In genomic region chr9:35336701-35337055, GRCm38 (mm10) we compare ENCODE assay signal across 14 mouse cellular contexts.
A peak's percentile ranks its signal among the peaks of the same experiment; 100 is the strongest.
DNase-seq lines count a peak whose midpoint lies in the region; ATAC-seq and TF ChIP-seq lines count a peak whose summit lies in the region.
"Had no signal": no experiment of that assay in that cellular context is flagged by ENCODE, and none has a peak within 500 bp of the region (broad histone marks: within the 10 kb centered on the region; RNA-seq: fewer than 3 reads in every experiment).

No protein-coding gene starts in this region.

- 22% methylated on average over 5 of the region's 5 CpGs for whole genome bisulfite sequencing in cerebellum, adult 2 months
- 45% methylated on average over 5 of the region's 5 CpGs for WGBS in heart, embryonic 14.5 days
- WGBS in midbrain, embryonic 11.5 days: 79% methylated on average over 5 of the region's 5 CpGs
- 74% methylated on average over 5 of the region's 5 CpGs for WGBS in midbrain, embryonic 16.5 days
- WGBS in limb, embryonic 15.5 days: 73% methylated on average over 5 of the region's 5 CpGs

- H3K4me2 ChIP-seq in heart, embryonic 14.5 days (ENCODE audit: low read length): no peak overlapping the region
- H3K4me2 ChIP-seq in midbrain, embryonic 11.5 days: no peak overlapping the region
- no peak overlapping the region for H3K4me2 ChIP-seq in midbrain, embryonic 16.5 days (ENCODE audit: low read length)
- no peak overlapping the region for H3K4me2 ChIP-seq in limb, embryonic 15.5 days

- no peak for TF ChIP-seq CTCF in cerebellum, adult 2 months (IDR thresholded peaks at IDR 0.05; ENCODE audit: borderline replicate concordance, insufficient read depth, low read depth, low read length)

- DNase-seq in cerebellum, adult 2 months: no peak
- no peak for DNase-seq in cerebellum, adult 11 months
- no peak for DNase-seq in heart, adult 18-20 months
- peak; percentile 41 for DNase-seq in midbrain, embryonic 11.5 days (ENCODE audit: low spot score, missing footprints)
- no peak for DNase-seq in embryo, embryonic 9.5 days (ENCODE audit: extremely low spot score)
- DNase-seq: kidney, adult 2 months; kidney, postnatal 4 days; liver; right cerebral cortex, postnatal 25 days; thymus, adult 2 months had no signal

- peaks cover 43% of the 10 kb centered on the region for H3K4me1 ChIP-seq in cerebellum, adult 2 months (ENCODE audit: control insufficient read depth, insufficient read depth, low read length)
- peaks cover 59 to 75% of the 10 kb centered on the region in 2 experiments for H3K4me1 ChIP-seq in heart, embryonic 14.5 days (ENCODE audit: control insufficient read depth in 2 of 2, insufficient read depth in 2 of 2, low read length in 2 of 2)
- H3K4me1 ChIP-seq in midbrain, embryonic 11.5 days (ENCODE audit: control insufficient read depth, insufficient read depth, low read length): peaks cover 24% of the 10 kb centered on the region
- peaks cover 14% of the 10 kb centered on the region for H3K4me1 ChIP-seq in midbrain, embryonic 16.5 days (ENCODE audit: control insufficient read depth, insufficient read depth, low read length)
- H3K4me1 ChIP-seq in limb, embryonic 15.5 days: peaks cover 94% of the 10 kb centered on the region

- ATAC-seq in heart, embryonic 14.5 days (ENCODE audit: insufficient number of reproducible peaks, insufficient read depth, low FRiP score, low read depth): no peak
- no peak for ATAC-seq in midbrain, embryonic 11.5 days (ENCODE audit: low FRiP score)
- no peak for ATAC-seq in midbrain, embryonic 16.5 days
- ATAC-seq in limb, embryonic 15.5 days (ENCODE audit: insufficient number of reproducible peaks, low FRiP score, low TSS enrichment, low read depth): no peak

- no peaks in the 10 kb centered on the region for H3K9me3 ChIP-seq in heart, embryonic 14.5 days (ENCODE audit: control insufficient read depth, low read length)
- no peaks in the 10 kb centered on the region for H3K9me3 ChIP-seq in midbrain, embryonic 11.5 days (ENCODE audit: control insufficient read depth, low read length)
- no peaks in the 10 kb centered on the region for H3K9me3 ChIP-seq in midbrain, embryonic 16.5 days (replicated peaks; ENCODE audit: control insufficient read depth, low read length, poor library complexity, severe bottlenecking)
- H3K9me3 ChIP-seq in limb, embryonic 15.5 days: no peaks in the 10 kb centered on the region
- H3K9me3 ChIP-seq: midbrain, embryonic 10.5 days had no signal

- TF ChIP-seq POLR2A in cerebellum, adult 2 months (IDR thresholded peaks at IDR 0.05; ENCODE audit: borderline replicate concordance, insufficient read depth, low read length): no peak

- no peak overlapping the region for H3K9ac ChIP-seq in heart, embryonic 14.5 days (ENCODE audit: low read length)
- no peak overlapping the region for H3K9ac ChIP-seq in midbrain, embryonic 11.5 days (ENCODE audit: low read length)
- no peak overlapping the region for H3K9ac ChIP-seq in midbrain, embryonic 16.5 days (ENCODE audit: low read depth, low read length)
- no peak overlapping the region for H3K9ac ChIP-seq in limb, embryonic 15.5 days

- peak overlapping the region; percentile 79 for H3K27ac ChIP-seq in cerebellum, adult 2 months (ENCODE audit: insufficient read depth, low read length)
- H3K27ac ChIP-seq in heart, embryonic 14.5 days (replicated peaks in 1 of 2; ENCODE audit: control insufficient read depth in 1 of 2, insufficient read depth in 1 of 2, low read depth in 2 of 2, low read length in 2 of 2): peak overlapping the region; percentile 59 to 81; a peak in 2 of 4 replicates
- H3K27ac ChIP-seq in midbrain, embryonic 11.5 days (ENCODE audit: low read depth, low read length): no peak overlapping the region
- no peak overlapping the region for H3K27ac ChIP-seq in midbrain, embryonic 16.5 days (ENCODE audit: low read length)
- H3K27ac ChIP-seq in limb, embryonic 15.5 days: peak overlapping the region; percentile 87
- H3K27ac ChIP-seq: midbrain, embryonic 10.5 days had no signal

- no peak overlapping the region for H3K4me3 ChIP-seq in cerebellum, adult 2 months (replicated peaks; ENCODE audit: insufficient read depth, low read depth, low read length)
- no peak overlapping the region for H3K4me3 ChIP-seq in heart, embryonic 14.5 days (ENCODE audit: control insufficient read depth in 1 of 2, insufficient read depth in 1 of 2, low read depth in 1 of 2, low read length in 2 of 2)
- no peak overlapping the region for H3K4me3 ChIP-seq in midbrain, embryonic 11.5 days (ENCODE audit: low read depth, low read length)
- H3K4me3 ChIP-seq in midbrain, embryonic 16.5 days (ENCODE audit: low read depth, low read length): no peak overlapping the region
- no peak overlapping the region for H3K4me3 ChIP-seq in limb, embryonic 15.5 days
- H3K4me3 ChIP-seq: midbrain, embryonic 10.5 days had no signal

- no peaks in the 10 kb centered on the region for H3K36me3 ChIP-seq in heart, embryonic 14.5 days (ENCODE audit: control insufficient read depth, insufficient read depth, low read length)
- no peaks in the 10 kb centered on the region for H3K36me3 ChIP-seq in midbrain, embryonic 11.5 days (ENCODE audit: control insufficient read depth, insufficient read depth, low read length)
- no peaks in the 10 kb centered on the region for H3K36me3 ChIP-seq in midbrain, embryonic 16.5 days (ENCODE audit: control insufficient read depth, insufficient read depth, low read length)
- no peaks in the 10 kb centered on the region for H3K36me3 ChIP-seq in limb, embryonic 15.5 days
- H3K36me3 ChIP-seq: midbrain, embryonic 10.5 days had no signal

- no peaks in the 10 kb centered on the region for H3K27me3 ChIP-seq in cerebellum, adult 2 months (ENCODE audit: control insufficient read depth, insufficient read depth, low read length)
- no peaks in the 10 kb centered on the region for H3K27me3 ChIP-seq in heart, embryonic 14.5 days (ENCODE audit: control insufficient read depth, insufficient read depth, low read length)
- peaks cover 54% of the 10 kb centered on the region for H3K27me3 ChIP-seq in midbrain, embryonic 11.5 days (ENCODE audit: control insufficient read depth, insufficient read depth, low read length)
- H3K27me3 ChIP-seq in midbrain, embryonic 16.5 days (ENCODE audit: control insufficient read depth, insufficient read depth, low read depth, low read length): peaks cover 6% of the 10 kb centered on the region
- H3K27me3 ChIP-seq in limb, embryonic 15.5 days: no peaks in the 10 kb centered on the region

Comparison
In these comparisons a context has a peak if more than half of its experiments do, and no peak if none do; other contexts are left out.
1. H3K27ac ChIP-seq: peak in cerebellum, adult 2 months (single experiment), heart, embryonic 14.5 days (2 of 2) and limb, embryonic 15.5 days (single experiment); none in midbrain, embryonic 11.5 days (single experiment) and midbrain, embryonic 16.5 days (single experiment).